Mouse (Mus musculus): ENCODE data around the gene Gipc1.

Gene Gipc1

GRCm38 (mm10) chr8:83624739-83625138, 27.7 kb upstream of the Gipc1 start:
- CTCF ChIA-PET, result interaction anchor here in 3 of 4 experiments (0.7 to 3.4 kb wide), 22 partner anchors 9 to 1523 kb away, joined by 3 to 28 read pairs (median 3); partner anchors contain the start of genes Dnajb1 (in 2 of the 3) and Tecr (in 2 of the 3)

GRCm38 (mm10) chr8:83625676-83626299, 26.7 kb upstream of the Gipc1 start:
- POLR2A ChIA-PET, result interaction anchor here in 1 of 4 experiments (2.0 kb wide), 1 partner anchor 36 kb away, joined by 4 read pairs; no protein-coding TSS in a partner anchor
- CTCF ChIA-PET, result interaction anchor here in 1 of 4 experiments (1.5 kb wide), 1 partner anchor 28 kb away, joined by 3 read pairs; no protein-coding TSS in a partner anchor

More at GRCm38 (mm10) chr8:83624739-83625138, 27.7 kb upstream of the Gipc1 start:
- POLR2A ChIA-PET, result interaction anchor here in 3 of 4 experiments (0.7 to 3.4 kb wide), 5 partner anchors 12 to 39 kb away, joined by 3 to 28 read pairs (median 4); partner anchors contain the start of genes Dnajb1 (in 1 of the 3) and Tecr (in 1 of the 3)

GRCm38 (mm10) chr8:83632083-83632707, 20.3 kb upstream of the Gipc1 start:
- CTCF ChIA-PET, result interaction anchor here in 1 of 4 experiments (1.1 kb wide), 1 partner anchor 10 kb away, joined by 4 read pairs; no protein-coding TSS in a partner anchor
- POLR2A ChIA-PET, result interaction anchor here in 1 of 4 experiments (1.8 kb wide), 1 partner anchor 10 kb away, joined by 4 read pairs; no protein-coding TSS in a partner anchor

- ChIA-PET CTCF (interaction anchor here in 1 of 4 experiments (0.8 kb wide), 1 partner anchor 17 kb away, joined by 3 read pairs; no protein-coding TSS in a partner anchor), POLR2A (no interaction called here)
Measured at GRCm38 (mm10) chr8:83638856-83639255, 13.6 kb upstream of the Gipc1 start.

GRCm38 (mm10) chr8:83639649-83640048, 12.8 kb upstream of the Gipc1 start:
- ChIA-PET CTCF (interaction anchor here in 1 of 4 experiments (1.2 kb wide), 1 partner anchor 23 kb away, joined by 3 read pairs; no protein-coding TSS in a partner anchor), POLR2A (interaction anchor here in 1 of 4 experiments (0.6 kb wide), 1 partner anchor 24 kb away, joined by 6 read pairs; no protein-coding TSS in a partner anchor)

- ChIA-PET POLR2A (interaction anchor here in 3 of 4 experiments (0.6 to 1.2 kb wide), 6 partner anchors 9 to 392 kb away, joined by 3 to 4 read pairs (median 3); partner anchors contain the start of gene Pkn1 (in 1 of the 3)), CTCF (interaction anchor here in 2 of 4 experiments (1.1 to 2.4 kb wide), 3 partner anchors 10 to 15 kb away, joined by 4 to 9 read pairs (median 5); no protein-coding TSS in a partner anchor)
Measured at GRCm38 (mm10) chr8:83647511-83647910, 5.0 kb upstream of the Gipc1 start.

- ChIA-PET POLR2A (interaction anchor here in 3 of 4 experiments (0.6 to 1.3 kb wide), 5 partner anchors 9 to 229 kb away, joined by 3 to 6 read pairs (median 3); partner anchors contain the start of gene Pkn1 (in 1 of the 3)), CTCF (interaction anchor here in 2 of 4 experiments (1.7 to 2.4 kb wide), 2 partner anchors 10 to 14 kb away, joined by 4 to 9 read pairs; no protein-coding TSS in a partner anchor)
Measured at GRCm38 (mm10) chr8:83648031-83648430, 4.4 kb upstream of the Gipc1 start.

- ChIA-PET CTCF (interaction anchor here in 1 of 4 experiments (0.6 kb wide), 1 partner anchor 244 kb away, joined by 5 read pairs; no protein-coding TSS in a partner anchor), POLR2A (interaction anchor here in 1 of 4 experiments (0.8 to 1.1 kb wide), 2 partner anchors 19 to 42 kb away, joined by 3 to 4 read pairs; partner anchors contain the start of genes Dnajb1 and Tecr)
Measured at GRCm38 (mm10) chr8:83649699-83650098, 2.8 kb upstream of the Gipc1 start.

GRCm38 (mm10) chr8:83652744-83653661, 526 bp downstream of the Gipc1 start:
- POLR2A ChIA-PET, result interaction anchor here (0.7 to 2.7 kb wide), 37 partner anchors 9 to 423 kb away, joined by 3 to 45 read pairs (median 4); partner anchors contain the start of genes Ddx39 (in 2 of the 4), Dnajb1 (in 2 of the 4), Ptger1 (in 2 of the 4) and Tecr (in 2 of the 4)
- CTCF ChIA-PET, result interaction anchor here (0.5 to 3.3 kb wide), 12 partner anchors 9 to 371 kb away, joined by 3 to 23 read pairs (median 5); partner anchors contain the start of genes Asf1b (in 1 of the 4) and Gm10644 (in 1 of the 4)

GRCm38 (mm10) chr8:83653662-83654017, 1.2 kb downstream of the Gipc1 start:
- CTCF ChIA-PET, result interaction anchor here in 3 of 4 experiments (0.5 to 3.3 kb wide), 7 partner anchors 8 to 301 kb away, joined by 3 to 23 read pairs (median 8); partner anchors contain the start of genes Asf1b (in 1 of the 3) and Gm10644 (in 1 of the 3)

GRCm38 (mm10) chr8:83654725-83655124, 2.2 kb downstream of the Gipc1 start:
- POLR2A ChIA-PET, result interaction anchor here in 2 of 4 experiments (0.6 to 1.7 kb wide), 2 partner anchors 43 to 370 kb away, joined by 5 read pairs; no protein-coding TSS in a partner anchor
- CTCF ChIA-PET, result interaction anchor here in 2 of 4 experiments (1.0 to 3.3 kb wide), 3 partner anchors 7 to 47 kb away, joined by 3 to 23 read pairs (median 7); partner anchors contain the start of genes Dnajb1 (in 1 of the 2) and Tecr (in 1 of the 2)

More at GRCm38 (mm10) chr8:83653662-83654017, 1.2 kb downstream of the Gipc1 start:
- POLR2A ChIA-PET, result interaction anchor here (0.6 to 2.7 kb wide), 20 partner anchors 8 to 302 kb away, joined by 3 to 45 read pairs (median 5); partner anchors contain the start of genes Dnajb1 (in 2 of the 4), Ptger1 (in 2 of the 4), Tecr (in 2 of the 4) and Asf1b (in 1 of the 4)

GRCm38 (mm10) chr8:83656043-83656442, 3.6 kb downstream of the Gipc1 start:
- ChIA-PET CTCF (interaction anchor here in 3 of 4 experiments (0.6 to 1.6 kb wide), 6 partner anchors 12 to 299 kb away, joined by 3 to 5 read pairs (median 3); partner anchors contain the start of genes Asf1b (in 1 of the 3) and Gm10644 (in 1 of the 3)), POLR2A (interaction anchor here in 3 of 4 experiments (0.5 to 1.2 kb wide), 6 partner anchors 8 to 282 kb away, joined by 3 to 4 read pairs (median 4); no protein-coding TSS in a partner anchor)

GRCm38 (mm10) chr8:83656484-83657246, 4.2 kb downstream of the Gipc1 start:
- POLR2A ChIA-PET, result interaction anchor here in 3 of 4 experiments (0.6 to 1.3 kb wide), 13 partner anchors 9 to 299 kb away, joined by 3 to 5 read pairs (median 3); partner anchors contain the start of genes Asf1b (in 1 of the 3), Gm10644 (in 1 of the 3) and Ptger1 (in 1 of the 3)
- CTCF ChIA-PET, result interaction anchor here in 3 of 4 experiments (0.6 to 1.6 kb wide), 8 partner anchors 10 to 299 kb away, joined by 3 to 5 read pairs (median 3); partner anchors contain the start of genes Asf1b (in 1 of the 3), Gm10644 (in 1 of the 3) and Ptger1 (in 1 of the 3)

GRCm38 (mm10) chr8:83660545-83660944, 8.1 kb downstream of the Gipc1 start:
- CTCF ChIA-PET, result interaction anchor here in 3 of 4 experiments (0.6 to 1.5 kb wide), 4 partner anchors 8 to 58 kb away, joined by 3 to 6 read pairs (median 4); no protein-coding TSS in a partner anchor
- POLR2A ChIA-PET, result interaction anchor here in 3 of 4 experiments (0.5 to 4.2 kb wide), 21 partner anchors 8 to 112 kb away, joined by 3 to 44 read pairs (median 4); partner anchors contain the start of genes Dnajb1 (in 2 of the 3), Gipc1 (in 2 of the 3), Tecr (in 2 of the 3) and Ddx39 (in 1 of the 3)
